Mouse (Mus musculus) layer of hippocampus, adult 8-10 months (tissue): Measurements from ENCODE around the gene Olfr1023. TPM values are rescaled to one million over a fixed set of nuclear protein-coding genes. Genes with fewer than 3 reads are reported as not detected.

Experiments
- DNase-seq, 2 experiments: peaks; one replicate each; pipeline ENCODE4 v3.0.0; 2022; ENCODE audit warnings: low spot score in 2 of 2
- total RNA-seq, 4 experiments: library from RNA; stranded (reverse); gene quantifications; 2 replicates each; pipeline ENCODE4 v1.2.4; 2022

Gene Olfr1023
- not detected for total RNA-seq

GRCm38 (mm10) chr2:85885340-85885739 lies at the start of gene Olfr1023:
TSS of gene Olfr1023 (plus strand) at chr2:85885640.
- DNase-seq, result no peak

- no peak for DNase-seq
These were observed 40.1 kb upstream of the Olfr1023 start, which contains the start of gene Olfr1019 for GRCm38 (mm10) chr2:85845383-85845782. TSS of gene Olfr1019 (minus strand) at chr2:85845483.

GRCm38 (mm10) chr2:85846730-85847129 lies 38.7 kb upstream of the Olfr1023 start, which contains the start of gene Olfr1020:
TSS of gene Olfr1020 (plus strand) at chr2:85847030.
- DNase-seq, result no peak

- DNase-seq, result no peak
These were observed 17.1 kb upstream of the Olfr1023 start, which contains the start of gene Olfr1022 for GRCm38 (mm10) chr2:85868294-85868693. TSS of gene Olfr1022 (plus strand) at chr2:85868594.

- DNase-seq, result no peak
These were observed 19.5 kb downstream of the Olfr1023 start, which contains the start of gene Olfr1024 for GRCm38 (mm10) chr2:85904952-85905351. TSS of gene Olfr1024 (minus strand) at chr2:85905052.

GRCm38 (mm10) chr2:85913197-85913596 lies 27.8 kb downstream of the Olfr1023 start:
- DNase-seq, result no peak

GRCm38 (mm10) chr2:85914893-85915292 lies 29.5 kb downstream of the Olfr1023 start, which contains the start of gene Olfr1025-ps1:
TSS of gene Olfr1025-ps1 (plus strand) at chr2:85915193.
- DNase-seq, result no peak

GRCm38 (mm10) chr2:85921258-85921657 lies 35.8 kb downstream of the Olfr1023 start, which contains the start of gene Olfr1026:
TSS of gene Olfr1026 (plus strand) at chr2:85921558.
- no peak for DNase-seq

Other genes with a start within 250 kb of the Olfr1023 start
- gene Olfr1002, start 234.9 kb upstream of the Olfr1023 start, total RNA-seq, result not detected
- gene Olfr154, start 221.2 kb upstream of the Olfr1023 start, total RNA-seq, result not detected
- gene Olfr1006, start 206.9 kb upstream of the Olfr1023 start, total RNA-seq, result not detected
- gene Olfr1008, start 196.2 kb upstream of the Olfr1023 start, total RNA-seq, result not detected
- not detected for gene Olfr1009, start 170.2 kb upstream of the Olfr1023 start, total RNA-seq
- gene Olfr1012, start 122.9 kb upstream of the Olfr1023 start, total RNA-seq, result not detected
- not detected for gene Olfr1013, start 118.5 kb upstream of the Olfr1023 start, total RNA-seq
- not detected for gene Olfr1014, start 112.9 kb upstream of the Olfr1023 start, total RNA-seq
- not detected for gene Olfr1015, start 103.6 kb upstream of the Olfr1023 start, total RNA-seq
- gene Olfr1016, start 83.1 kb upstream of the Olfr1023 start, total RNA-seq, result not detected
- not detected for gene Olfr1018, start 67.2 kb upstream of the Olfr1023 start, total RNA-seq
- not detected for gene Olfr1019, start 40.2 kb upstream of the Olfr1023 start, total RNA-seq
- gene Olfr1020, start 38.6 kb upstream of the Olfr1023 start, total RNA-seq, result not detected
- gene Olfr1022, start 17.0 kb upstream of the Olfr1023 start, total RNA-seq, result not detected
- not detected for gene Olfr1024, start 19.4 kb downstream of the Olfr1023 start, total RNA-seq
- not detected for gene Olfr1025-ps1, start 29.6 kb downstream of the Olfr1023 start, total RNA-seq
- gene Olfr1026, start 35.9 kb downstream of the Olfr1023 start, total RNA-seq, result not detected
- not detected for gene Olfr1028, start 64.8 kb downstream of the Olfr1023 start, total RNA-seq
- not detected for gene Olfr1029, start 88.3 kb downstream of the Olfr1023 start, total RNA-seq
- gene Olfr1030, start 93.6 kb downstream of the Olfr1023 start, total RNA-seq, result not detected
- not detected for gene Olfr1031, start 104.7 kb downstream of the Olfr1023 start, total RNA-seq
- not detected for gene Olfr1032, start 119.9 kb downstream of the Olfr1023 start, total RNA-seq
- not detected for gene Olfr1033, start 135.0 kb downstream of the Olfr1023 start, total RNA-seq
- not detected for gene Olfr1034, start 160.2 kb downstream of the Olfr1023 start, total RNA-seq
- gene Olfr1036, start 188.4 kb downstream of the Olfr1023 start, total RNA-seq, result not detected
- gene Olfr1037, start 201.7 kb downstream of the Olfr1023 start, total RNA-seq, result not detected